ENCODE assay signal across 19 mouse cellular contexts in genomic region chr10:123360492-123360891, GRCm38 (mm10).
A peak's percentile ranks its signal among the peaks of the same experiment; 100 is the strongest.
DNase-seq lines count a peak whose midpoint lies in the region; ATAC-seq lines count a peak whose summit lies in the region.
"Had no signal": no experiment of that assay in that cellular context is flagged by ENCODE, and none has a peak within 500 bp of the region (broad histone marks: within the 10 kb centered on the region; RNA-seq: fewer than 3 reads in every experiment).

No protein-coding gene starts in this region.

- no peaks in the 10 kb centered on the region for H3K36me3 ChIP-seq in heart, embryonic 14.5 days (ENCODE audit: control insufficient read depth, insufficient read depth, low read length)
- H3K36me3 ChIP-seq in kidney, embryonic 16.5 days (ENCODE audit: insufficient read depth, low read length): no peaks in the 10 kb centered on the region
- H3K36me3 ChIP-seq: embryonic facial prominence, embryonic 15.5 days; hindbrain, embryonic 12.5 days; limb, embryonic 13.5 days; liver, embryonic 13.5 days; neural tube, embryonic 15.5 days had no signal

- H3K9ac ChIP-seq in heart, embryonic 14.5 days (ENCODE audit: low read length): no peak overlapping the region
- H3K9ac ChIP-seq in kidney, embryonic 16.5 days (replicated peaks; ENCODE audit: low read length): no peak overlapping the region
- H3K9ac ChIP-seq: embryonic facial prominence, embryonic 15.5 days; hindbrain, embryonic 12.5 days; limb, embryonic 13.5 days; liver, embryonic 13.5 days; neural tube, embryonic 15.5 days had no signal

- no peaks in the 10 kb centered on the region for H3K27me3 ChIP-seq in heart, embryonic 14.5 days (ENCODE audit: control insufficient read depth, insufficient read depth, low read length)
- no peaks in the 10 kb centered on the region for H3K27me3 ChIP-seq in kidney, embryonic 16.5 days (ENCODE audit: insufficient read depth, low read length)
- H3K27me3 ChIP-seq: embryonic facial prominence, embryonic 15.5 days; hindbrain, embryonic 12.5 days; limb, embryonic 13.5 days; liver, embryonic 13.5 days; neural tube, embryonic 15.5 days had no signal

- intact Hi-C loops in heart, postnatal 25 days (cut with DNase I): no loop called here

- no peak overlapping the region for H3K27ac ChIP-seq in heart, embryonic 14.5 days (replicated peaks in 1 of 2; ENCODE audit: control insufficient read depth in 1 of 2, insufficient read depth in 1 of 2, low read depth in 2 of 2, low read length in 2 of 2)
- H3K27ac ChIP-seq in kidney, embryonic 16.5 days (ENCODE audit: low read length): no peak overlapping the region
- H3K27ac ChIP-seq: embryonic facial prominence, embryonic 15.5 days; gastrocnemius, adult 2 months; hindbrain, embryonic 12.5 days; limb, embryonic 13.5 days; liver, embryonic 13.5 days; neural tube, embryonic 15.5 days had no signal

- peaks cover 0 to 4% of the 10 kb centered on the region in 2 experiments; a peak in 1 of 4 replicates for H3K4me1 ChIP-seq in heart, embryonic 14.5 days (ENCODE audit: control insufficient read depth in 2 of 2, insufficient read depth in 2 of 2, low read length in 2 of 2)
- no peaks in the 10 kb centered on the region for H3K4me1 ChIP-seq in kidney, embryonic 16.5 days (ENCODE audit: insufficient read depth, low read length)
- H3K4me1 ChIP-seq: embryonic facial prominence, embryonic 15.5 days; hindbrain, embryonic 12.5 days; limb, embryonic 13.5 days; liver, embryonic 13.5 days had no signal

- H3K4me2 ChIP-seq in heart, embryonic 14.5 days (ENCODE audit: low read length): peak overlapping the region; percentile 28
- H3K4me2 ChIP-seq in kidney, embryonic 16.5 days (replicated peaks; ENCODE audit: low read depth, low read length): no peak overlapping the region; the same call in 1 of the 2 replicates
- H3K4me2 ChIP-seq: embryonic facial prominence, embryonic 15.5 days; hindbrain, embryonic 12.5 days; limb, embryonic 13.5 days; liver, embryonic 13.5 days; neural tube, embryonic 15.5 days had no signal

- no peak overlapping the region for H3K4me3 ChIP-seq in heart, embryonic 14.5 days (ENCODE audit: control insufficient read depth in 1 of 2, insufficient read depth in 1 of 2, low read depth in 1 of 2, low read length in 2 of 2)
- no peak overlapping the region for H3K4me3 ChIP-seq in kidney, embryonic 16.5 days (ENCODE audit: low read length)
- H3K4me3 ChIP-seq: embryonic facial prominence, embryonic 15.5 days; gastrocnemius, adult 2 months; hindbrain, embryonic 12.5 days; limb, embryonic 13.5 days; liver, embryonic 13.5 days; neural tube, embryonic 15.5 days had no signal

- WGBS in heart, embryonic 14.5 days: 37% methylated on average over 14 of the region's 14 CpGs
- WGBS in kidney, embryonic 16.5 days: 48% methylated on average over 14 of the region's 14 CpGs

- DNase-seq in heart, postnatal 25 days (ENCODE audit: low spot score): no peak
- DNase-seq in kidney, postnatal 14 days: peak; percentile 4
- DNase-seq in c-Kit-positive CD71-negative TER-119-negative erythroid progenitor cells, embryonic 14.5 days (ENCODE audit: low read depth): peak; percentile 9
- no peak for DNase-seq in spleen, adult 18-20 months
- DNase-seq in urinary bladder, postnatal 10 days (ENCODE audit: low spot score): no peak
- DNase-seq: cerebellum, adult 9-11 months; gastrocnemius, adult 2 months; kidney, adult 2 months; liver, embryonic 13.5 days; thymus, postnatal 4 days had no signal

- no peaks in the 10 kb centered on the region for H3K9me3 ChIP-seq in heart, embryonic 14.5 days (ENCODE audit: control insufficient read depth, low read length)
- no peaks in the 10 kb centered on the region for H3K9me3 ChIP-seq in kidney, embryonic 16.5 days (ENCODE audit: low read length)
- H3K9me3 ChIP-seq: embryonic facial prominence, embryonic 15.5 days; hindbrain, embryonic 12.5 days; limb, embryonic 13.5 days; liver, embryonic 13.5 days; neural tube, embryonic 15.5 days had no signal

- ATAC-seq in heart, embryonic 14.5 days (ENCODE audit: insufficient number of reproducible peaks, insufficient read depth, low FRiP score, low read depth): no peak
- no peak for ATAC-seq in kidney, embryonic 16.5 days (ENCODE audit: low FRiP score, low TSS enrichment)
- ATAC-seq in common myeloid progenitor, adult 5-6 weeks (replicated peaks; ENCODE audit: low read depth, poor library complexity, severe bottlenecking): peak; percentile 60
- ATAC-seq: forebrain, embryonic 16.5 days; midbrain, embryonic 16.5 days had no signal

Comparison
In these comparisons a context has a peak if more than half of its experiments do, and no peak if none do; other contexts are left out.
1. DNase-seq: peak in kidney, postnatal 14 days (single experiment) and c-Kit-positive CD71-negative TER-119-negative erythroid progenitor cells, embryonic 14.5 days (single experiment); none in heart, postnatal 25 days (single experiment), spleen, adult 18-20 months (0 of 2) and urinary bladder, postnatal 10 days (single experiment).